ENCODE assay signal across 9 mouse cellular contexts in the genomic region with DNA sequence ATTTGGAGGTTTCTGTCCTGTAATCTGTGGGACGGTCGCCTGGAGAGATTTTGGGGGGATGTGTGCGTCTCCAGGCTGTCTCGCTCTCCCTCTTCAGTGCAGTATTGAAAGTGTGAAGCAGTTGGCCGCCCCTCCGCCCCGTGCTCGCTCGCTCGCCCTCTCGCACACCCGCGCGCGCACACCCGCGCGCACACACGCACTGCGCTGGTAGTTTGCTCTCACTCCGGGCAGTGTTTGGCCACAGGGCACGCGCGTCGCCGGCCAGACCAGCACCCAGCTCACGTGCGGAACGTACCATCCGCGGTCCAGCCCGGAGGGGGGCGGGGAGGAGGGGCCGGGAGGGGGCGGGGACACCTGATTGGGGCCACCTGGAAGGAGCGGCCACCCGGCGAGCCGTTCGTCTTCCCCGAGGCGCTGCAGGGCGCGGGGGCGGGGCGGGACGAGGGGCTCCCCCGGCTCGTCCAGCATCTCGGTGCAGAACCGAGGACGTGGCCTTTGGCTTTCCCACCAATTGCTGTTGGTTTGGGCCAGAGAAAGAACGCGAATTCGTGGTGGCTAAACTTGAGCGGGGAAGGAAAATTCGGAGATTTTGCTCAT. TPM values are rescaled to one million over a fixed set of nuclear protein-coding genes. Genes with fewer than 3 reads are reported as not detected.
DNase-seq lines count a peak whose midpoint lies in the region; ATAC-seq and TF ChIP-seq lines count a peak whose summit lies in the region.
"Had no signal": no experiment of that assay in that cellular context is flagged by ENCODE, and none has a peak within 500 bp of the region (broad histone marks: within the 10 kb centered on the region; RNA-seq: fewer than 3 reads in every experiment).

A gene (minus strand): TSS at position 270 of the 597 bp plus-strand sequence.

- TF ChIP-seq POLR2A in spleen, adult 2 months (IDR thresholded peaks at IDR 0.05; ENCODE audit: low read depth, low read length), result no peak

- ATAC-seq in erythroblast, adult 5-6 weeks (replicated peaks; ENCODE audit: low FRiP score, poor library complexity, severe bottlenecking), result no peak
- ATAC-seq in intestine, postnatal 0 days, result no peak
- peak; percentile 65 for ATAC-seq in limb, embryonic 11.5 days (ENCODE audit: insufficient number of reproducible peaks, low FRiP score, low TSS enrichment, low read depth)
- peak; percentile 38 for ATAC-seq in midbrain, embryonic 13.5 days

- WGBS in intestine, postnatal 0 days, result under 1% methylated on average over 53 of the region's 57 CpGs
- WGBS in limb, embryonic 11.5 days, result under 1% methylated on average over 53 of the region's 57 CpGs
- WGBS in midbrain, embryonic 13.5 days, result under 1% methylated on average over 49 of the region's 57 CpGs
- WGBS in spleen, adult 2 months, result 1% methylated on average over 56 of the region's 57 CpGs

- H3K4me2 ChIP-seq in intestine, postnatal 0 days (replicated peaks; ENCODE audit: low read depth), result peak within 1 kb of the TSS; percentile 94
- H3K4me2 ChIP-seq in limb, embryonic 11.5 days (ENCODE audit: low read depth, severe bottlenecking), result peak within 1 kb of the TSS; percentile 83
- H3K4me2 ChIP-seq in midbrain, embryonic 13.5 days (replicated peaks), result peak within 1 kb of the TSS; percentile 99

- H3K4me3 ChIP-seq in erythroblast, embryonic 14.5 days (replicated peaks), result peak within 1 kb of the TSS; percentile 38
- peak within 1 kb of the TSS; percentile 51 for H3K4me3 ChIP-seq in intestine, postnatal 0 days (ENCODE audit: low read depth, low read length)
- peak within 1 kb of the TSS; percentile 40 for H3K4me3 ChIP-seq in limb, embryonic 11.5 days (ENCODE audit: low read depth, low read length)
- peak within 1 kb of the TSS; percentile 64 for H3K4me3 ChIP-seq in midbrain, embryonic 13.5 days (replicated peaks)
- H3K4me3 ChIP-seq in spleen, adult 2 months (ENCODE audit: extremely low read depth, insufficient read depth, insufficient read length), result peak within 1 kb of the TSS; percentile 71

- H3K4me1 ChIP-seq in erythroblast, embryonic 14.5 days (ENCODE audit: control insufficient read depth), result peaks cover 8% of the 10 kb centered on the region
- 0 out of 2 replicates have a peak, but pooled peaks cover 3% of the 10 kb centered on the region for H3K4me1 ChIP-seq in intestine, postnatal 0 days (replicated peaks; ENCODE audit: control insufficient read depth, insufficient read depth, low read length)
- peaks cover 10% of the 10 kb centered on the region for H3K4me1 ChIP-seq in limb, embryonic 11.5 days (ENCODE audit: control insufficient read depth, insufficient read depth, low read length)
- peaks cover 47% of the 10 kb centered on the region for H3K4me1 ChIP-seq in midbrain, embryonic 13.5 days (replicated peaks)
- H3K4me1 ChIP-seq in spleen, adult 2 months (ENCODE audit: control insufficient read depth, insufficient read depth, insufficient read length), result peaks cover 18% of the 10 kb centered on the region

- no peaks in the 10 kb centered on the region for H3K36me3 ChIP-seq in erythroblast, embryonic 14.5 days (ENCODE audit: control insufficient read depth)
- H3K36me3 ChIP-seq in intestine, postnatal 0 days (ENCODE audit: control insufficient read depth, insufficient read depth), result no peaks in the 10 kb centered on the region
- no peaks in the 10 kb centered on the region for H3K36me3 ChIP-seq in limb, embryonic 11.5 days (ENCODE audit: control insufficient read depth, insufficient read depth, low read length)
- no peaks in the 10 kb centered on the region for H3K36me3 ChIP-seq in midbrain, embryonic 13.5 days
- no peaks in the 10 kb centered on the region for H3K36me3 ChIP-seq in spleen, adult 2 months (ENCODE audit: control insufficient read depth, insufficient read depth, low read length)

- no peak for TF ChIP-seq CTCF in intestine, postnatal 0 days (IDR thresholded peaks at IDR 0.05; ENCODE audit: low read depth)
- no peak for TF ChIP-seq CTCF in spleen, adult 2 months (IDR thresholded peaks at IDR 0.05; ENCODE audit: extremely low read depth, insufficient read depth, insufficient read length, insufficient replicate concordance)

- no peaks in the 10 kb centered on the region for H3K9me3 ChIP-seq in erythroblast, embryonic 14.5 days (ENCODE audit: control insufficient read depth, low read length)
- no peaks in the 10 kb centered on the region for H3K9me3 ChIP-seq in intestine, postnatal 0 days (ENCODE audit: control insufficient read depth)
- H3K9me3 ChIP-seq in limb, embryonic 11.5 days (ENCODE audit: control insufficient read depth, low read length), result no peaks in the 10 kb centered on the region
- H3K9me3 ChIP-seq in midbrain, embryonic 13.5 days, result no peaks in the 10 kb centered on the region

- H3K27ac ChIP-seq in intestine, postnatal 0 days (ENCODE audit: low read depth, low read length), result no peak within 1 kb of the TSS
- H3K27ac ChIP-seq in limb, embryonic 11.5 days (replicated peaks; ENCODE audit: low read depth, low read length), result no peak within 1 kb of the TSS
- peak within 1 kb of the TSS; percentile 22 for H3K27ac ChIP-seq in midbrain, embryonic 13.5 days
- H3K27ac ChIP-seq in spleen, adult 2 months (ENCODE audit: insufficient read depth, low read length), result peak within 1 kb of the TSS; percentile 61

- peak; percentile 44 for DNase-seq in embryo, embryonic 11.5 days (ENCODE audit: low read depth, low spot score)
- no peak for DNase-seq in gonadal fat pad, adult 2 months (ENCODE audit: low read depth)
- DNase-seq in limb, embryonic 11.5 days (ENCODE audit: low spot score), result peak; percentile 81
- peak in 1 of 2 experiments; percentile 31 for DNase-seq in spleen, adult 2 months (ENCODE audit: low read depth in 1 of 2, low spot score in 2 of 2)

- H3K9ac ChIP-seq in intestine, postnatal 0 days (ENCODE audit: low read depth, low read length), result peak within 1 kb of the TSS; percentile 17; the same call in 1 of the 2 replicates
- peak within 1 kb of the TSS; percentile 32; the same call in 1 of the 2 replicates for H3K9ac ChIP-seq in limb, embryonic 11.5 days (ENCODE audit: low read length)
- H3K9ac ChIP-seq in midbrain, embryonic 13.5 days (replicated peaks), result peak within 1 kb of the TSS; percentile 66

- peaks cover 71% of the 10 kb centered on the region for H3K27me3 ChIP-seq in erythroblast, embryonic 14.5 days (ENCODE audit: control insufficient read depth)
- H3K27me3 ChIP-seq in intestine, postnatal 0 days (replicated peaks; ENCODE audit: control insufficient read depth, insufficient read depth, low read length), result peaks cover 56% of the 10 kb centered on the region
- H3K27me3 ChIP-seq in limb, embryonic 11.5 days (ENCODE audit: control insufficient read depth, insufficient read depth, low read length), result peaks cover 36% of the 10 kb centered on the region
- peaks cover 71% of the 10 kb centered on the region for H3K27me3 ChIP-seq in midbrain, embryonic 13.5 days
- peaks cover 5% of the 10 kb centered on the region for H3K27me3 ChIP-seq in spleen, adult 2 months (ENCODE audit: control insufficient read depth, insufficient read depth, low read length)

RNA-seq across cellular contexts. Expression of the gene that starts here (rescaled TPM):
- polyA plus RNA-seq in erythroblast, embryonic 14.5 days (2012), result 0.01 TPM in 2 replicates
- not detected in 2 replicates for total RNA-seq in erythroblast, adult 5-6 weeks (2015; ENCODE audit: low replicate concordance)
- total RNA-seq in erythroblast, adult 5-6 weeks (2017; ENCODE audit: low replicate concordance), result 7.2 TPM in 1 of 2 replicates, not detected in the other
- 17.5 and 35.5 TPM in 2 replicates for polyA plus RNA-seq in gonadal fat pad, adult 2 months (2012; rRNA removed)
- polyA plus RNA-seq in intestine, postnatal 0 days (2015; fragmentation: Nextera tagmentation; extraction: Ambion mirVana), result 0.44 and 0.61 TPM in 2 replicates
- polyA plus RNA-seq in limb, embryonic 11.5 days (2014; fragmentation: Nextera tagmentation; extraction: Ambion mirVana), result 0.49 and 0.70 TPM in 2 replicates
- 3.9 TPM in 2 replicates for polyA plus RNA-seq in midbrain, embryonic 13.5 days (2015; fragmentation: Nextera tagmentation; extraction: Ambion mirVana)
- 5.8 and 8.1 TPM in 2 replicates for polyA plus RNA-seq in spleen, adult 2 months (2012; rRNA removed)
- total RNA-seq: MEL had no signal

Comparison
In these comparisons a context has a peak if more than half of its experiments do, and no peak if none do; other contexts are left out.
1. Peak in DNase-seq, ATAC-seq, H3K4me3 ChIP-seq, H3K9ac ChIP-seq and H3K4me2 ChIP-seq in limb, embryonic 11.5 days; RNA of the gene not detected or under 1 TPM.
2. H3K27ac ChIP-seq: peak in midbrain, embryonic 13.5 days (single experiment) and spleen, adult 2 months (single experiment); none in intestine, postnatal 0 days (single experiment) and limb, embryonic 11.5 days (single experiment).
3. Peak in every context shown above with its lines, with median percentiles within 50 percentile points of each other: H3K4me3 ChIP-seq, H3K4me2 ChIP-seq and H3K9ac ChIP-seq.